ENCODE assay signal across 8 mouse cellular contexts in the genomic region with DNA sequence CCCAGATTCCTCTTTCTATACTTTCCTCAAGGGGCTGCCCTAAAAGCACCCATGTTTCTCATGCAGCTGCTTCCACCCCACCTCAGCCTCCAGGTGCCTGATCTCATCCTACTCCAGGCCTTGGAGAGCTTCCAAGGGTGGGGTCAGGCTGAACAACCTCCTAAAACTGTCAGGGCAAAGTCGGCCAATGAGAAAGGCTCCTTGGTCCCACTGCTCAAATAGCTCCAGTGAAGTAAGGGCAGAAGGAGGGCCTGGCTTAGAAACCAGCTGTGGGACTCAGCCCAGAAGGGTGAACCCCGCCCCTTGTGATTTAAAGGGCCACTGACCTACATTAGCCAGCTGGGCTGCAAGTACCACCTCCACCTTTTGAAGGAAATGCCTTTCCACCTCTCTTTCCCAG. TPM values are rescaled to one million over a fixed set of nuclear protein-coding genes. Genes with fewer than 3 reads are reported as not detected.
DNase-seq lines count a peak whose midpoint lies in the region; ATAC-seq and TF ChIP-seq lines count a peak whose summit lies in the region.

No protein-coding gene starts in this region.

- peak overlapping the region; percentile 1; the same call in 1 of the 2 replicates for H3K4me2 ChIP-seq in intestine, postnatal 0 days (replicated peaks; ENCODE audit: low read depth)
- H3K4me2 ChIP-seq in liver, embryonic 16.5 days (ENCODE audit: low read depth, low read length), result peak overlapping the region; percentile 13

- no peak overlapping the region for H3K9ac ChIP-seq in intestine, postnatal 0 days (ENCODE audit: low read depth, low read length)
- H3K9ac ChIP-seq in liver, embryonic 16.5 days (ENCODE audit: low read depth, low read length), result peak overlapping the region; percentile 23; the same call in 1 of the 2 replicates

- TF ChIP-seq POLR2A in testis, adult 2 months (IDR thresholded peaks at IDR 0.05; ENCODE audit: control insufficient read depth, low read depth, low read length), result no peak

- peaks cover 20% of the 10 kb centered on the region for H3K4me1 ChIP-seq in testis, adult 2 months (ENCODE audit: control insufficient read depth, insufficient read depth, low read length)
- no peaks in the 10 kb centered on the region for H3K4me1 ChIP-seq in intestine, postnatal 0 days (replicated peaks; ENCODE audit: control insufficient read depth, insufficient read depth, low read length)
- H3K4me1 ChIP-seq in liver, embryonic 16.5 days (ENCODE audit: control insufficient read depth, low read depth, low read length), result peaks cover 56% of the 10 kb centered on the region

- H3K27ac ChIP-seq in testis, adult 2 months (ENCODE audit: control insufficient read depth, insufficient read depth, low read depth, low read length), result peak overlapping the region; percentile 26; the same call in 1 of the 2 replicates
- H3K27ac ChIP-seq in intestine, postnatal 0 days (ENCODE audit: low read depth, low read length), result peak overlapping the region; percentile 31; the same call in 1 of the 2 replicates
- peak overlapping the region; percentile 36 for H3K27ac ChIP-seq in liver, embryonic 16.5 days (ENCODE audit: low read length)

- peak; percentile 59 for ATAC-seq in intestine, postnatal 0 days
- peak; percentile 60 for ATAC-seq in liver, embryonic 16.5 days (ENCODE audit: low read depth)

- H3K27me3 ChIP-seq in testis, adult 2 months (ENCODE audit: control insufficient read depth, insufficient read depth, low read length), result no peaks in the 10 kb centered on the region
- no peaks in the 10 kb centered on the region for H3K27me3 ChIP-seq in intestine, postnatal 0 days (replicated peaks; ENCODE audit: control insufficient read depth, insufficient read depth, low read length)
- H3K27me3 ChIP-seq in liver, embryonic 16.5 days (ENCODE audit: control insufficient read depth, insufficient read depth, low read depth, low read length), result no peaks in the 10 kb centered on the region

- no peak for TF ChIP-seq CTCF in testis, adult 2 months (IDR thresholded peaks at IDR 0.05; ENCODE audit: control insufficient read depth, insufficient read depth, insufficient replicate concordance, low read depth, low read length)
- no peak for TF ChIP-seq CTCF in intestine, postnatal 0 days (IDR thresholded peaks at IDR 0.05; ENCODE audit: low read depth)

- no peaks in the 10 kb centered on the region; the same call in 1 of the 2 replicates for H3K36me3 ChIP-seq in testis, adult 2 months (ENCODE audit: control insufficient read depth, insufficient read depth, low read length)
- H3K36me3 ChIP-seq in intestine, postnatal 0 days (ENCODE audit: control insufficient read depth, insufficient read depth), result peaks cover 69% of the 10 kb centered on the region
- H3K36me3 ChIP-seq in liver, embryonic 16.5 days (ENCODE audit: control insufficient read depth, insufficient read depth), result peaks cover 90% of the 10 kb centered on the region

- 6% methylated on average over 2 of the region's 2 CpGs for WGBS in intestine, postnatal 0 days
- WGBS in liver, embryonic 16.5 days (ENCODE audit: insufficient replicate concordance), result 28% methylated on average over 2 of the region's 2 CpGs

- H3K9me3 ChIP-seq in intestine, postnatal 0 days (ENCODE audit: control insufficient read depth), result no peaks in the 10 kb centered on the region
- no peaks in the 10 kb centered on the region for H3K9me3 ChIP-seq in liver, embryonic 16.5 days (replicated peaks; ENCODE audit: control insufficient read depth, low read length)

- no peak for DNase-seq in testis, postnatal 10 days (ENCODE audit: low spot score)
- DNase-seq in gastrocnemius, adult 18-20 months (ENCODE audit: low spot score), result peak; percentile 92
- DNase-seq in urinary bladder, postnatal 36 days (ENCODE audit: low spot score in 2 of 2), result peak; percentile 45 to 79
- no peak for DNase-seq in T-cell, adult 2 months (ENCODE audit: low spot score)
- no peak for DNase-seq in layer of hippocampus, adult 11-12 months (ENCODE audit: low spot score)

- no peak overlapping the region for H3K4me3 ChIP-seq in testis, adult 2 months (ENCODE audit: control insufficient read depth, low read depth, low read length)
- H3K4me3 ChIP-seq in intestine, postnatal 0 days (ENCODE audit: low read depth, low read length), result no peak overlapping the region
- H3K4me3 ChIP-seq in liver, embryonic 16.5 days (ENCODE audit: low read depth, low read length), result 0 out of 2 replicates have a peak overlapping the region, but pooled peaks have one; percentile 11

RNA-seq across cellular contexts. Expression of gene Kcnk7, which starts 9.6 kb away (rescaled TPM):
- polyA plus RNA-seq in testis, adult 2 months (2012; rRNA removed), result 10.2 and 10.8 TPM in 2 replicates
- total RNA-seq in gastrocnemius, adult 18-20 months (2021), result not detected
- polyA plus RNA-seq in intestine, postnatal 0 days (2015; fragmentation: Nextera tagmentation; extraction: Ambion mirVana), result 0.12 and 0.21 TPM in 2 replicates
- 0.14 TPM in 2 replicates for polyA plus RNA-seq in liver, embryonic 16.5 days (2015; fragmentation: Nextera tagmentation; extraction: Ambion mirVana)

RNA-seq across cellular contexts. Expression of gene Ehbp1l1, which starts 12.4 kb away (rescaled TPM):
- 105 and 122 TPM in 2 replicates for polyA plus RNA-seq in testis, adult 2 months (2012; rRNA removed)
- total RNA-seq in gastrocnemius, adult 18-20 months (2021), result 100 to 1,000 TPM; 210 to 241 TPM
- polyA plus RNA-seq in intestine, postnatal 0 days (2015; fragmentation: Nextera tagmentation; extraction: Ambion mirVana), result 49.8 and 51.0 TPM in 2 replicates
- polyA plus RNA-seq in liver, embryonic 16.5 days (2015; fragmentation: Nextera tagmentation; extraction: Ambion mirVana), result 104 and 105 TPM in 2 replicates

RNA-seq across cellular contexts. Expression of gene Fam89b, which starts 15.7 kb away (rescaled TPM):
- polyA plus RNA-seq in testis, adult 2 months (2012; rRNA removed), result 256 and 286 TPM in 2 replicates
- 10 to 100 TPM; 20.1 to 21.3 TPM for total RNA-seq in gastrocnemius, adult 18-20 months (2021)
- polyA plus RNA-seq in intestine, postnatal 0 days (2015; fragmentation: Nextera tagmentation; extraction: Ambion mirVana), result 48.5 and 48.9 TPM in 2 replicates
- polyA plus RNA-seq in liver, embryonic 16.5 days (2015; fragmentation: Nextera tagmentation; extraction: Ambion mirVana), result 29.7 and 32.5 TPM in 2 replicates

RNA-seq across cellular contexts. Expression of gene Pcnx3, which starts 25.0 kb away (rescaled TPM):
- polyA plus RNA-seq in testis, adult 2 months (2012; rRNA removed), result 63.4 and 67.4 TPM in 2 replicates
- total RNA-seq in gastrocnemius, adult 18-20 months (2021), result 10 to 100 TPM; 12.5 to 13.8 TPM
- 9.3 and 12.7 TPM in 2 replicates for polyA plus RNA-seq in intestine, postnatal 0 days (2015; fragmentation: Nextera tagmentation; extraction: Ambion mirVana)
- polyA plus RNA-seq in liver, embryonic 16.5 days (2015; fragmentation: Nextera tagmentation; extraction: Ambion mirVana), result 8.2 and 9.7 TPM in 2 replicates

RNA-seq across cellular contexts. Expression of gene Map3k11, which starts 25.2 kb away (rescaled TPM):
- 24.6 and 31.8 TPM in 2 replicates for polyA plus RNA-seq in testis, adult 2 months (2012; rRNA removed)
- total RNA-seq in gastrocnemius, adult 18-20 months (2021), result 1 to 10 TPM; 8.6 to 9.4 TPM
- polyA plus RNA-seq in intestine, postnatal 0 days (2015; fragmentation: Nextera tagmentation; extraction: Ambion mirVana), result 29.4 and 29.7 TPM in 2 replicates
- polyA plus RNA-seq in liver, embryonic 16.5 days (2015; fragmentation: Nextera tagmentation; extraction: Ambion mirVana), result 12.9 and 15.2 TPM in 2 replicates

Comparison
In these comparisons a context has a peak if more than half of its experiments do, and no peak if none do; other contexts are left out.
1. DNase-seq: peak in gastrocnemius, adult 18-20 months (single experiment) and urinary bladder, postnatal 36 days (2 of 2); none in testis, postnatal 10 days (single experiment), T-cell, adult 2 months (single experiment) and layer of hippocampus, adult 11-12 months (single experiment).
2. Peak in every context shown above with its lines, with median percentiles within 50 percentile points of each other: H3K27ac ChIP-seq.